Mouse (Mus musculus): ENCODE data around the gene Cnksr3. TPM values are rescaled to one million over a fixed set of nuclear protein-coding genes. Genes with fewer than 3 reads are reported as not detected.

Gene Cnksr3
- polyA plus RNA-seq, 1 experiment from 2014 or later = 8.8 TPM

DNA sequence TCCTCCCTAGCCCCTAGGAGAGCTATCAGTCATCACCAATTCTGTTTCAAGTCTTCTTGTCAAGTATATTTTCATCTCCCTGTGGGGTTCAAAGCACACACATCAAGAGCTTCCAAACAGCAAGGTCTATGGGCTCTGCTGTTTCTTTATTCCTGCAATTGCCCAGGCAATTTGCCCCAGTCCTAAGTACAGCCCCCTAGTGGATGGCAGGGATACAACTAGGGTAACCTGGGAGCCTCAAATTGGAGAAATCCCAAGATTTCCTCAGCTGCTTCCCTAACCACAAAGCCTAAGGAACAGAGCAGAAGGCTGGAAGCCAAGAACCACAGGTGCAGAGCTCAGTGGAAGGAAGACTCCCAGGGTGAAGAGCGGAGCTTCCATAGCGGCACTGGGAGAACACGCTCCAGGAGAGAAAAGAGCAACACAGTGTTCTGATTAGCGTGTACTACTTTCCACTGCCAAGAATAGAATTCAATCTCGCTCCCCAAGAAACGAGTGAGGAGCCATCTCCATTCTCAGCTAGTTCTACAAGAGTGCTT, 100.5 kb downstream of the Cnksr3 start:
- WGBS = 86% methylated on average over 6 of the region's 6 CpGs
- no peak overlapping the region for H3K4me3 ChIP-seq (ENCODE audit: low read depth, low read length)
- H3K4me2 ChIP-seq (ENCODE audit: low read depth, low read length, severe bottlenecking) = no peak overlapping the region
- no peaks in the 10 kb centered on the region for H3K4me1 ChIP-seq (replicated peaks; ENCODE audit: control insufficient read depth, insufficient read depth, low read length)
- H3K27me3 ChIP-seq (ENCODE audit: control insufficient read depth, insufficient read depth, low read length) = no peaks in the 10 kb centered on the region
- no peaks in the 10 kb centered on the region for H3K36me3 ChIP-seq (ENCODE audit: control insufficient read depth, insufficient read depth, low read length)
- no peaks in the 10 kb centered on the region for H3K9me3 ChIP-seq (ENCODE audit: control insufficient read depth, low read length)
- H3K27ac ChIP-seq (ENCODE audit: low read depth, low read length) = no peak overlapping the region
- no peak for DNase-seq (ENCODE audit: low spot score)
- no peak for ATAC-seq (replicated peaks; ENCODE audit: low FRiP score)
- H3K9ac ChIP-seq (ENCODE audit: low read length) = no peak overlapping the region

DNA sequence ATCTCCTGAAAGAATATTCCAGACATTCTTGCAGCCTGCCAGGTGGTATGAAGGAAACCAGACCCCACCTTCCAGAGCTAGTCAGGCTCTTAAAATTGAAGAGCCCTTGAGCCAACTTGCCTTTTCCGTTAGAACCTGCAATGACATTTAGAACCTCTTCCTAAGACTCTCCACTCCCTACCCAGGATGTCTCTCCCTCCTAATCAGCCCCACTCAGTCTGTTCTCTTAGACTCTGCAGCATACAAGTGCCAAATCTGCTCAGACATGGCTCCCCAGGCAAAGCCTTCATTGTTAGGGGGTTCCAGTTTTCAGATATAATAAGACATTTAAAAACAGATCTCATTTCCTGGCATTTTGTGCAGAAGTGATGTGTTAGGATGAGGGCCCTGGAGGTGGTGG, 108.2 kb downstream of the Cnksr3 start:
- no peak overlapping the region for H3K4me3 ChIP-seq (ENCODE audit: low read depth, low read length)
- no peak overlapping the region for H3K9ac ChIP-seq (ENCODE audit: low read length)
- no peaks in the 10 kb centered on the region for H3K9me3 ChIP-seq (ENCODE audit: control insufficient read depth, low read length)
- H3K36me3 ChIP-seq (ENCODE audit: control insufficient read depth, insufficient read depth, low read length) = no peaks in the 10 kb centered on the region
- H3K4me1 ChIP-seq (replicated peaks; ENCODE audit: control insufficient read depth, insufficient read depth, low read length) = no peaks in the 10 kb centered on the region
- no peak overlapping the region for H3K4me2 ChIP-seq (ENCODE audit: low read depth, low read length, severe bottlenecking)
- no peak for DNase-seq (ENCODE audit: low spot score)
- no peak overlapping the region for H3K27ac ChIP-seq (ENCODE audit: low read depth, low read length)
- 84% methylated on average over 1 of the region's 1 CpGs for WGBS
- no peaks in the 10 kb centered on the region for H3K27me3 ChIP-seq (ENCODE audit: control insufficient read depth, insufficient read depth, low read length)
- ATAC-seq (replicated peaks; ENCODE audit: low FRiP score) = no peak

DNA sequence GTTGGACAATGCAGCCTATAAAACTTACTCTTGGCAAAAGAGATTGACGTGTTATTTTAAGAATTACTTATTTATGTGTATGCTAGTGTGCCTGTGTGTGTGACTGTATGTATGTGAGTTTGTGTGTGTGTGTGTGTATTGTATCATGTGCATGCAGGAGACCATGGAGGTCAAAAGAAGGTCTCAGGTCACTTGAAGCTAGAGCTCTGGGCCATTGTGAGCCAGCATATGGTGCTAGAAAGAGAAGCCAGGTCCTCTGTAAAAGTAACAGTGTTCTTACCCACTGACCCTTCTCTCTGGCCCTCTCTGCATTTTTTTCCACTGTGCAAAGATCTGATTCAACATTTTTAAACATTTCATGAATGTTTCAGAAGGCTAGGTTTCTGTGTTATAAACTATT, 134.1 kb downstream of the Cnksr3 start:
- Histone ChIP-seq H3K9ac (ENCODE audit: low read length) (no peak overlapping the region), H3K36me3 (ENCODE audit: control insufficient read depth, insufficient read depth, low read length) (no peaks in the 10 kb centered on the region), H3K9me3 (ENCODE audit: control insufficient read depth, low read length) (no peaks in the 10 kb centered on the region), H3K4me1 (replicated peaks; ENCODE audit: control insufficient read depth, insufficient read depth, low read length) (no peaks in the 10 kb centered on the region), H3K27ac (ENCODE audit: low read depth, low read length) (no peak overlapping the region), H3K4me2 (ENCODE audit: low read depth, low read length, severe bottlenecking) (no peak overlapping the region), H3K27me3 (ENCODE audit: control insufficient read depth, insufficient read depth, low read length) (no peaks in the 10 kb centered on the region), H3K4me3 (ENCODE audit: low read depth, low read length) (no peak overlapping the region)
- WGBS = 93% methylated on average over 1 of the region's 1 CpGs
- no peak for DNase-seq (ENCODE audit: low spot score)
- no peak for ATAC-seq (replicated peaks; ENCODE audit: low FRiP score)

DNA sequence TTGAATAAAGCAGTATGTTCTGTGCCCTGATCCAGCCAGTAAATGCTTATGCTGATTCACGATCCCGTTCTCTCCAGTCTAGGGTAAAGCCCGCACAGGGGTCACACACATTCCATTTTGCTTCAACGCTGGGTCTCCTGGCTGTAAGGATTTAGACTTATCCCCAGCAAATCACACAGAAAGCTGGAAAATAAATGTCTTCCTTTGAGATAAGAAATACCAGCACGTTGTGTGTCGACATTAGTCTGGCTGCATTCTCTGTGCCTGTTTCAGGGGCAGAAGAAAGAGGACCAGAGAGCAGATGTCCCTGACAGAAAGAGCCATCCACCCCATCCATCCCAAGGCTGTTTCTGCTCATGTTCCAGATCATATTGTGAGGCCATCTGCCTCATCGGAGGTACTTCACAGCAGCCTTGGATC, 134.6 kb downstream of the Cnksr3 start:
- no peaks in the 10 kb centered on the region for H3K27me3 ChIP-seq (ENCODE audit: control insufficient read depth, insufficient read depth, low read length)
- H3K36me3 ChIP-seq (ENCODE audit: control insufficient read depth, insufficient read depth, low read length) = no peaks in the 10 kb centered on the region
- no peak overlapping the region for H3K9ac ChIP-seq (ENCODE audit: low read length)
- DNase-seq (ENCODE audit: low spot score) = no peak
- 88% methylated on average over 7 of the region's 7 CpGs for WGBS
- H3K9me3 ChIP-seq (ENCODE audit: control insufficient read depth, low read length) = no peaks in the 10 kb centered on the region
- no peak overlapping the region for H3K4me2 ChIP-seq (ENCODE audit: low read depth, low read length, severe bottlenecking)
- H3K4me3 ChIP-seq (ENCODE audit: low read depth, low read length) = no peak overlapping the region
- H3K4me1 ChIP-seq (replicated peaks; ENCODE audit: control insufficient read depth, insufficient read depth, low read length) = no peaks in the 10 kb centered on the region
- no peak overlapping the region for H3K27ac ChIP-seq (ENCODE audit: low read depth, low read length)
- ATAC-seq (replicated peaks; ENCODE audit: low FRiP score) = no peak

DNA sequence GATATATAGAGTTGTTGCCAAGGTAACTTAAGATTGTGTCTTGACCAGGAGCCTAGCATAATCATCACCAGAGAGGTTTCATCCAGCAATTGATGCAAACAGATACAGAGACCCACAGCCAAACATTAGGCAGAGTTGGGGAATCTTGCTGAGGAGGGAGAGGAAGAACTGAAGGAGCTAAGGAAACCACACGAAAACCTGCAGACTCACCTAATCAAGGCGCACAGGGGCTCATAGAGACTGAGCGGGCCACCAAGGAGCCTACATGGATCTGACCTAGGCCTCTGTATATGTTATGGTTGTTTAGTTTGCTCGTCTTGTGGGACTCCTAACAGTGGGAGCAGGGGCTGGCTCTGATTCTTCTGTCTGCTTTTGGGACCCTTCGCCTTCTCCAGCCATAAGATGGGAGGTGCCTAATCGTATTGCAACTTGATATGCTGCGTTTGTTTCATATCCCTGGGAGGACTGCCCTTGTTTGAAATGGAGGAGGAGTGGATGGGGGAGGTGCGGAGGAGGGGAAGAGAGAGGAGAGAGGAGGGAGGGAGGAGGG, 135.3 kb downstream of the Cnksr3 start:
- DNase-seq (ENCODE audit: low spot score) = no peak
- no peak overlapping the region for H3K4me3 ChIP-seq (ENCODE audit: low read depth, low read length)
- H3K27me3 ChIP-seq (ENCODE audit: control insufficient read depth, insufficient read depth, low read length) = no peaks in the 10 kb centered on the region
- peak; percentile 29; the same call in 1 of the 2 replicates for ATAC-seq (replicated peaks; ENCODE audit: low FRiP score)
- no peaks in the 10 kb centered on the region for H3K4me1 ChIP-seq (replicated peaks; ENCODE audit: control insufficient read depth, insufficient read depth, low read length)
- no peak overlapping the region for H3K27ac ChIP-seq (ENCODE audit: low read depth, low read length)
- H3K9me3 ChIP-seq (ENCODE audit: control insufficient read depth, low read length) = no peaks in the 10 kb centered on the region
- no peaks in the 10 kb centered on the region for H3K36me3 ChIP-seq (ENCODE audit: control insufficient read depth, insufficient read depth, low read length)
- no peak overlapping the region for H3K9ac ChIP-seq (ENCODE audit: low read length)
- no peak overlapping the region for H3K4me2 ChIP-seq (ENCODE audit: low read depth, low read length, severe bottlenecking)
- WGBS = 51% methylated on average over 7 of the region's 8 CpGs

DNA sequence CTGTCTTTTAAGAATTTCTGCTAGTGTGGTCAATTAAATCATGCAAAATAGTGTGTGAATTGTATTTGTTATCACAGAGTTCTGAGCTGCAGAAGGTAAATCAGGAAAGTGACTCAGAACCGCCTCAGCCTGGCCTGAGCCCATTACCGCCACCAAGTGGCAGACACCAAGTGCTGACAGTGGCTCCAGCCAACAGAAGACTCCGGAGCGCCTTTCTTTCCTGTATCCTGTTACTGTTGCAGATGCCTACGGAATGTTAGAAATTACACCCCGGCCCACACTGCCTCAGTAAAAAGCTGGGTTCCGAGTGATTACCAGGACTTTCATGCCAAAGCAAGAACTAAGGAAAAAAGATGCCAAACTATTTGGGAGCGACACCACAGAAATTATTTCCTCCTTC, 135.8 kb downstream of the Cnksr3 start:
- ATAC-seq (replicated peaks; ENCODE audit: low FRiP score) (peak; percentile 85), DNase-seq (ENCODE audit: low spot score) (peak; percentile 77)
- H3K4me3 ChIP-seq (ENCODE audit: low read depth, low read length) = no peak overlapping the region
- no peaks in the 10 kb centered on the region for H3K27me3 ChIP-seq (ENCODE audit: control insufficient read depth, insufficient read depth, low read length)
- H3K4me2 ChIP-seq (ENCODE audit: low read depth, low read length, severe bottlenecking) = no peak overlapping the region
- 16% methylated on average over 8 of the region's 8 CpGs for WGBS
- H3K27ac ChIP-seq (ENCODE audit: low read depth, low read length) = no peak overlapping the region
- no peaks in the 10 kb centered on the region for H3K9me3 ChIP-seq (ENCODE audit: control insufficient read depth, low read length)
- no peaks in the 10 kb centered on the region for H3K4me1 ChIP-seq (replicated peaks; ENCODE audit: control insufficient read depth, insufficient read depth, low read length)
- no peak overlapping the region for H3K9ac ChIP-seq (ENCODE audit: low read length)
- no peaks in the 10 kb centered on the region for H3K36me3 ChIP-seq (ENCODE audit: control insufficient read depth, insufficient read depth, low read length)

DNA sequence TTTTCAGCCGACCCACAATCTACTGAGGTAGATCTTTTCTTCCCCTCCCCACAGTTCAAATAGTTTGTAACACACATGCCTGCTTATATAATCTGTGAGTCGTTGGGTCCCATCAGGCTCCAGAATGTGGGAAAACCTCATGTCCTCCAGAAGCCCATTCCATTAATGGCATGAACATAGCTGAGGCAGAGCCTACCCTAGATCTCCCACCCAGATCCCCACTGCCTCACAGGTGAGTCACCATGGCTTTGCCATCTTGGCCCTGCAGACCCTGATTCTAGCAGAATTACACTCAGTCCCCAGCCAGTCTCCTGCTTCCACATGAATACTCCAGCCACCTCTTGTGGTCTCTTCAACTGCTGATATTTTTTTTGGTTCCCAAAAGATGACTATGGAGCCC, 136.4 kb downstream of the Cnksr3 start:
- Histone ChIP-seq H3K27ac (ENCODE audit: low read depth, low read length) (no peak overlapping the region), H3K36me3 (ENCODE audit: control insufficient read depth, insufficient read depth, low read length) (no peaks in the 10 kb centered on the region), H3K27me3 (ENCODE audit: control insufficient read depth, insufficient read depth, low read length) (no peaks in the 10 kb centered on the region), H3K4me3 (ENCODE audit: low read depth, low read length) (no peak overlapping the region), H3K4me2 (ENCODE audit: low read depth, low read length, severe bottlenecking) (no peak overlapping the region), H3K9me3 (ENCODE audit: control insufficient read depth, low read length) (no peaks in the 10 kb centered on the region), H3K4me1 (replicated peaks; ENCODE audit: control insufficient read depth, insufficient read depth, low read length) (no peaks in the 10 kb centered on the region), H3K9ac (ENCODE audit: low read length) (no peak overlapping the region)
- DNase-seq (ENCODE audit: low spot score) (no peak), ATAC-seq (replicated peaks; ENCODE audit: low FRiP score) (no peak)
- WGBS = 84% methylated on average over 2 of the region's 2 CpGs

DNA sequence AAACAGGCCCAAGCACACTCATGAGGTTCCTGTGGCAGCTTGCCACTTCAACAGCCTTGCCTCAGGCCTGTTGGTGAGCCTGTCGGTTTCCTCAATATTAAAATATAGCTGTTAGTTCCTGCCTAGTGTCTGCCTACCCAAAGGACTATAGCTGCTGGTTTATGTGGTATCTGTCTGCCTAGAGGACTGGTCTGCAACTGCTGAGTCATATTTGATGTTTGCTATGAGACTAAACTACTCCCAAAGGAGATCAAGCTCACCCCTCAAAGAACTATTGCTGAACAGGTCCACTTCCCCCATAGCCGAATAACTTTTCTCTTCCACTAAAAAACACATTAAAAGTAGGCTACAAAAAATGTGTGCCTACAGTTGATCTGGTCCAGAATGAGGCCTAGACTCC, 137.8 kb downstream of the Cnksr3 start:
- Histone ChIP-seq H3K27me3 (ENCODE audit: control insufficient read depth, insufficient read depth, low read length) (no peaks in the 10 kb centered on the region), H3K4me3 (ENCODE audit: low read depth, low read length) (no peak overlapping the region), H3K4me1 (replicated peaks; ENCODE audit: control insufficient read depth, insufficient read depth, low read length) (0 out of 2 replicates have a peak, but pooled peaks cover 2% of the 10 kb centered on the region), H3K9me3 (ENCODE audit: control insufficient read depth, low read length) (no peaks in the 10 kb centered on the region), H3K36me3 (ENCODE audit: control insufficient read depth, insufficient read depth, low read length) (no peaks in the 10 kb centered on the region), H3K9ac (ENCODE audit: low read length) (no peak overlapping the region), H3K27ac (ENCODE audit: low read depth, low read length) (no peak overlapping the region), H3K4me2 (ENCODE audit: low read depth, low read length, severe bottlenecking) (no peak overlapping the region)
- DNase-seq (ENCODE audit: low spot score) (no peak), ATAC-seq (replicated peaks; ENCODE audit: low FRiP score) (no peak)
- 89% methylated on average over 2 of the region's 2 CpGs for WGBS

DNA sequence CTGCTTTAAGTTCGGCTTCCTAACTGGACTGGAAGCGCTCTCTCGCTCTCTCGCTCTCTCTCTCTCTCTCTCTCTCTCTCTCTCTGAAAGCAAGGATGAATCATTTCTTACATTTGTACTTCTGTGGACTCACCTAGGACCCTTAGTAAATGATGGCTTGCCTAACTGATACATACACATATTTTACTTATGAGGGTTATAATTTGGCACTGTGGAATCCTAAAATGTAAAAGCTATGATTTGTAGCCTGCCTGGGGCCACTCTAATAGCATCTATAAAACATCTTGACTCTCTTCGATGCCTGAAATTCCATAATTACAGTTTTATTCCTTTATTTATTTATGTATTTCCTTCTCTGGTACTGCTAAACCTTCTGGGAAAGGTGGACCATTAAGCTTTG, 141.1 kb downstream of the Cnksr3 start:
- Histone ChIP-seq H3K9ac (ENCODE audit: low read length) (no peak overlapping the region), H3K27ac (ENCODE audit: low read depth, low read length) (no peak overlapping the region), H3K36me3 (ENCODE audit: control insufficient read depth, insufficient read depth, low read length) (no peaks in the 10 kb centered on the region), H3K4me1 (replicated peaks; ENCODE audit: control insufficient read depth, insufficient read depth, low read length) (0 out of 2 replicates have a peak, but pooled peaks cover 2% of the 10 kb centered on the region), H3K27me3 (ENCODE audit: control insufficient read depth, insufficient read depth, low read length) (no peaks in the 10 kb centered on the region), H3K4me2 (ENCODE audit: low read depth, low read length, severe bottlenecking) (no peak overlapping the region), H3K4me3 (ENCODE audit: low read depth, low read length) (no peak overlapping the region), H3K9me3 (ENCODE audit: control insufficient read depth, low read length) (no peaks in the 10 kb centered on the region)
- WGBS = 88% methylated on average over 5 of the region's 5 CpGs
- no peak for DNase-seq (ENCODE audit: low spot score)
- no peak for ATAC-seq (replicated peaks; ENCODE audit: low FRiP score)
